Mouse (Mus musculus) brain, embryonic 14.5 days (tissue): ENCODE measurements at regions not wholly inside any gene's neighbourhood (a gene's known extent, or its start where the extent isn't known, plus 50 kb on each side); places are given as distances from the start of the nearest gene placed in this dataset.

Source experiments
- CTCF ChIP-seq: fragments of 200-500 bp; IDR thresholded peaks from 2 replicates; pipeline ENCODE4 v1.5.1; 2012; ENCODE audit warnings: inconsistent platforms, mild to moderate bottlenecking, moderate library complexity, borderline replicate concordance; ENCODE audit not compliant: insufficient read depth, insufficient read length; ENCODE audit errors: extremely low read depth
- POLR2A ChIP-seq: fragments of 200-500 bp; IDR thresholded peaks from 2 replicates; pipeline ENCODE4 v1.6.1; 2012; ENCODE audit warnings: mild to moderate bottlenecking, inconsistent platforms, borderline replicate concordance; ENCODE audit not compliant: poor library complexity, insufficient read depth, insufficient read length, severe bottlenecking; ENCODE audit errors: extremely low read depth

DNA sequence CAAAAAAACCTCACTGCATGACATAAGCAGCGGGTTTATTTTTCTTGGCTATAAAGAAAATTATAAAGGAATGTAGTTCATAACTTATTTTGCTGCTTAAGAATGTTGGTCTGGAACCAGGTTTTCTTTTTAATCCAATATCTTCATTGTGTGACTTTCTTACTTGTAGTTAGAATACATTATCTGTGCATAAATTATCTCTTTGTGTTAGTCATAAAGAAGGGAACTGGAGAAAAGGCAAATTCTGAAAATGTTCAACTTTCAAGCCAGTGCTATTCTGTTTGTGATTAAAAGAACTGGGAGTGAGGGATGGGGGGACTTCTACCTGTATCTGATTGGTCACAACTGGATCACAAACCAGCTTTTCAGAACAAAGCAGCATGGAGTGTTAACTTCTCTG lies 551.1 kb upstream of the Cpxcr1 start:
- TF ChIP-seq CTCF (no peak), POLR2A (no peak)
